Mouse (Mus musculus) CD8-positive naive resting alpha-beta T cell, adult 2 months (primary cell): ENCODE measurements at regions not wholly inside any gene's neighbourhood (a gene's known extent, or its start where the extent isn't known, plus 50 kb on each side); places are given as distances from the start of the nearest gene placed in this dataset.

ENCODE experiments used
- DNase-seq, 2 experiments: peaks; one replicate each; pipeline ENCODE4 v3.0.0; 2022; ENCODE audit warnings: low read depth in 2 of 2, low spot score in 2 of 2

GRCm38 (mm10) chr8:115952496-115952895 lies 244.9 kb upstream of the Maf start:
- no peak for DNase-seq

GRCm38 (mm10) chr8:115948916-115949315 lies 241.3 kb upstream of the Maf start:
- no peak for DNase-seq

- DNase-seq = no peak
Observed at GRCm38 (mm10) chr8:115948036-115948435, 240.4 kb upstream of the Maf start.

GRCm38 (mm10) chr8:115942731-115943509 lies 235.3 kb upstream of the Maf start:
- DNase-seq = no peak

GRCm38 (mm10) chr8:115929472-115930210 lies 222.0 kb upstream of the Maf start:
- DNase-seq = no peak

GRCm38 (mm10) chr8:115921889-115922288 lies 214.3 kb upstream of the Maf start:
- DNase-seq = no peak

- no peak for DNase-seq
Observed at GRCm38 (mm10) chr8:115906650-115907049, 199.1 kb upstream of the Maf start.

- no peak for DNase-seq
Observed at GRCm38 (mm10) chr8:115903853-115904420, 196.3 kb upstream of the Maf start.

- no peak for DNase-seq
Observed at GRCm38 (mm10) chr8:115897521-115898178, 190.1 kb upstream of the Maf start.

GRCm38 (mm10) chr8:115897086-115897485 lies 189.5 kb upstream of the Maf start:
- no peak for DNase-seq

- DNase-seq = no peak
Observed at GRCm38 (mm10) chr8:115896066-115896465, 188.5 kb upstream of the Maf start.

- DNase-seq = no peak
Observed at GRCm38 (mm10) chr8:115888278-115888677, 180.7 kb upstream of the Maf start.

GRCm38 (mm10) chr8:115885121-115885743 lies 177.6 kb upstream of the Maf start:
- DNase-seq = no peak

GRCm38 (mm10) chr8:115883808-115884207 lies 176.2 kb upstream of the Maf start:
- DNase-seq = no peak

GRCm38 (mm10) chr8:115881881-115882280 lies 174.3 kb upstream of the Maf start:
- DNase-seq = no peak

GRCm38 (mm10) chr8:115874789-115875188 lies 167.2 kb upstream of the Maf start:
- DNase-seq = no peak

- DNase-seq = no peak
Observed at GRCm38 (mm10) chr8:115871381-115871780, 163.8 kb upstream of the Maf start.

GRCm38 (mm10) chr8:115861381-115861780 lies 153.8 kb upstream of the Maf start:
- no peak for DNase-seq

GRCm38 (mm10) chr8:115859406-115859805 lies 151.8 kb upstream of the Maf start:
- no peak for DNase-seq

- no peak for DNase-seq
Observed at GRCm38 (mm10) chr8:115856816-115857215, 149.2 kb upstream of the Maf start.

GRCm38 (mm10) chr8:115855934-115856629 lies 148.5 kb upstream of the Maf start:
- DNase-seq = no peak
